Mouse (Mus musculus) kidney, adult 2 months (tissue): ENCODE data around the gene Rorb. TPM values are rescaled to one million over a fixed set of nuclear protein-coding genes. Genes with fewer than 3 reads are reported as not detected.

Source experiments
- DNase-seq: peaks from one replicate; pipeline ENCODE4 v3.0.0; 2021
- H3K27ac ChIP-seq: fragments of 200-500 bp; 2 replicates; pipeline ENCODE4 v1.5.1; 2012; ENCODE audit warnings: low read depth, low read length, control low read depth, inconsistent platforms; ENCODE audit not compliant: insufficient read depth
- H3K27me3 ChIP-seq: fragments of 200-500 bp; replicated peaks from 2 replicates; pipeline ENCODE4 v1.6.1; 2012; ENCODE audit warnings: mild to moderate bottlenecking, moderate library complexity, low read length, inconsistent platforms; ENCODE audit not compliant: control insufficient read depth, insufficient read depth
- H3K36me3 ChIP-seq: fragments of 200-500 bp; 2 replicates; pipeline ENCODE4 v1.6.1; 2012; ENCODE audit warnings: mild to moderate bottlenecking, moderate library complexity, low read length, inconsistent platforms; ENCODE audit not compliant: control insufficient read depth, insufficient read depth
- H3K4me1 ChIP-seq: fragments of 200-500 bp; 2 replicates; pipeline ENCODE4 v1.6.1; 2011; ENCODE audit warnings: low read length; ENCODE audit not compliant: control insufficient read depth, insufficient read depth
- H3K4me3 ChIP-seq: fragments of 200-500 bp; 2 replicates; pipeline ENCODE4 v1.5.1; 2011; ENCODE audit warnings: mild to moderate bottlenecking, low read depth, low read length, control low read depth; ENCODE audit not compliant: insufficient read depth
- CTCF ChIP-seq: fragments of 200-500 bp; conservative IDR thresholded peaks from 2 replicates; pipeline ENCODE4 v1.5.1; 2011; ENCODE audit warnings: low read depth, mild to moderate bottlenecking, control low read depth, low read length, moderate library complexity, mixed read lengths; ENCODE audit not compliant: insufficient read depth, insufficient read length
- POLR2A ChIP-seq: fragments of 200-500 bp; IDR thresholded peaks from one replicate; pipeline ENCODE4 v1.6.1; 2011; ENCODE audit warnings: low read depth, low read length, control low read depth
- WGBS: fragments of 180-500 bp; shearing (Covaris S2); methylation state at CpG from one replicate; pipeline ENCODE4 v1.1.7; 2018; 5-methylcytosine and 5-hydroxymethylcytosine counted together
- polyA plus RNA-seq: library from polyadenylated mRNA; depleted of rRNA; stranded (reverse); fragments of >200 nt; gene quantifications from 2 replicates; pipeline ENCODE4 v1.2.3, GENCODE M21; 2012

Gene Rorb
- polyA plus RNA-seq, 1 experiment, result 0.06 TPM

DNA sequence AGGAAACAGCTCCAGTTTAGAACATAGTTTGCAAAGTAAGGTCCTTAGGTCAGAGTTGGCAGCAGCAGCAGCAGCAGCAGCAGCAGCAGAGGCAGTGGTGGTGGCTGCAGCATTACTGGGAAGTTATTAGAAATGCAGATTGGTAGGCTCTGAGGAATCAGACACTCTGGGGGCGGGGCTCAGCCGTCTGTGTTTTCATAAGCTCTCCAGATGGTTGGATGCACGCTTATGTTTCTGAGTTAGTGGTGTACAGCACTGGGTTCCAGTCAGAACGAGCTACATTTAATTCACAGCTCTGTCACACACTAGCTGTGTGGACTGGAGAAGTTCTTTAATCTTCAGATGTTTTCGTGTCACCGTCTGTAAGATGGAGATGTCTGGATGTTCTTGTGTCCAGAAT, 105.9 kb downstream of the Rorb start:
- Histone ChIP-seq H3K36me3 (no peaks in the 10 kb centered on the region), H3K4me1 (no peaks in the 10 kb centered on the region), H3K27ac (no peak overlapping the region), H3K27me3 (no peaks in the 10 kb centered on the region), H3K4me3 (no peak overlapping the region)
- no peak for TF ChIP-seq POLR2A
- no peak for TF ChIP-seq CTCF
- 43% methylated on average over 6 of the region's 6 CpGs for WGBS
- no peak for DNase-seq

DNA sequence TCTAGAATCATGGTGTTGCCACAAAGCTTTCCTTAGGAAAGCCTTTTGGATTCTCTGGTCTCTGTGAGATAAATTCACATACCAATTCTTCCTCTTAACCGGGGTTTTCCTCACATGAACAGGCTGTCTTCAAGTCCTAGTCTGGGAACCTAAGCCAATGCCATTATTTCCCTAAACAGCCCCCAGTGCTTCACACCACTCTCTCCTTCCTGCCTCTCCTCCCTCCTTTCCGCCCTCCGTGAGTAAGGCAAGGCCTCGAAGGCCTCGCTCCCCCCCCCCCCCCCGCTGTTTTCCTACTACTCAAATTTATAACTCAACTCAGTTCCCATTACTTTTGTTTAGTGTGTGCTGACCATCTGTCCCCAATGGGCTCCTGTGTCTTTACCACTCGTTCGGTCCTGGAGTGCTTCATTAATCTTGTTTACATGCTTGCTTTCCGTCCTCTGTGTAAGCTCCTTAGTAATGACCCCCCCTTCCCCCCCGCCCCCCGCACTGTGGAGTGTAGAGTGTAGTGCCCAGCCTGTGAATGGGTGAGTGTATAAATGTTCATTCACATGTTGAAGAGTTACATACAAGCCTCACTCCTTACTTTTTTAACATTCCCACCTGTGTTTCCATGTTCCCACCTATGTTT, 106.9 kb downstream of the Rorb start:
- TF ChIP-seq CTCF (no peak), POLR2A (no peak)
- Histone ChIP-seq H3K36me3 (no peaks in the 10 kb centered on the region), H3K27me3 (no peaks in the 10 kb centered on the region), H3K4me3 (no peak overlapping the region), H3K27ac (no peak overlapping the region), H3K4me1 (no peaks in the 10 kb centered on the region)
- no peak for DNase-seq
- 38% methylated on average over 9 of the region's 11 CpGs for WGBS

DNA sequence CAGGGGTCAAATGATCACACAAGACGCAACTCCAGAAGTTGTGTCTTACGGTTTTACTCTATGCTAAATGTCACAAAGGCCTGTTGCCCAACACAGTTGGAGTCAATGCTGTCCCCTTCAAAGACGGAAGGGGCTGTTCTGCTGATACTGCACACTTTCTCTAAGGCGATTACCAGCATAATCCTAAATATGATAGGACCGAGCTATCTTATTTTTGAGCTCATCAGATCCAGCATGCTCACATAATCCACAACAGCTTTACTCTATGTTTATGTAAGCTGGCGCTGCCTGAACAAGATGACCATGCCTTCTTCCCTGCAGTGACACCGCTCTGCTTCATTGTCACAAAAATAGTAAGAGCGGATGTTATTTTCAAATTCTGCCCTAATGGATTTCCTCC, 112.0 kb downstream of the Rorb start:
- Histone ChIP-seq H3K27ac (no peak overlapping the region), H3K4me1 (no peaks in the 10 kb centered on the region), H3K27me3 (no peaks in the 10 kb centered on the region), H3K36me3 (no peaks in the 10 kb centered on the region), H3K4me3 (no peak overlapping the region)
- TF ChIP-seq POLR2A (no peak), CTCF (no peak)
- 85% methylated on average over 8 of the region's 8 CpGs for WGBS
- DNase-seq, result no peak

DNA sequence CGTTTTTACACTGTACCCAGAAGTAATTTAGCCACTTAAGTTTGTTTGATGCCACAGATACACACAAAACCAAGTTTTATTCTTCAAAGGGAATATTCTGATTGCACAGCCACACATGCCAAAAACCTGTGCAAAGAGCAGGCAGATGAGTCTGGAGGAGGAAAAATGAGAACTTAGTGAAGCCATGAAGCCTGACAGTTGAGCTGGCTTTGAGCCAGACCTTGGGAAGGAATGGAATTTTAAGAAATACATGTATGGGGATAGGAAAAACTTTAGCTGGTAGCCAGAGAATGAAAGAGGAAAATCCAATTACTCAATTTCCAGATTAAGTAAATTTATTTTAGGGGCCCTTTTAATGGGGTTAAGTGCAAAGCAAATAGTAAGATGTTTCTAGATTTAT, 113.3 kb downstream of the Rorb start:
- no peak for TF ChIP-seq POLR2A
- no peak for TF ChIP-seq CTCF
- no peaks in the 10 kb centered on the region for H3K4me1 ChIP-seq
- 53% methylated on average over 1 of the region's 1 CpGs for WGBS
- H3K4me3 ChIP-seq, result no peak overlapping the region
- no peak for DNase-seq
- H3K27ac ChIP-seq, result no peak overlapping the region
- H3K36me3 ChIP-seq, result no peaks in the 10 kb centered on the region
- H3K27me3 ChIP-seq, result no peaks in the 10 kb centered on the region

DNA sequence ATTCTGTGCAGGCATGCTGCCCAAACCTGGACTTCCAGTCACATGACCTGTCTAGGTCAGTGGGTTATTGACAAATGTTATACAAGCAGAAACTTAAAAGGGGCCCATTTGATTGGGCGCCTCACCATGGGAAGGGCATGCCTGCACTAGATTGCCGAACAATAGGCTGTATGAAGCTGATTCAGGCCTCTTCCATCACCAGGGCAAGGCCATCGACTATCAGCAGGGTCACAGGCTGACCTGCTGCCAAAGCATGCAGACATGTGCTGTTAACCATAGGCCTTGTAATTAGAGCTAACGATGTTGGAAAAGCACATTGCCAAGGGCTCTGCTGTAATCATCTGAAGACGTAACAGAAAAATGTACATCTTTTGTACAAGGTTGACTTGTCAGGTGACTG, 131.0 kb downstream of the Rorb start:
- H3K27ac ChIP-seq, result no peak overlapping the region
- H3K27me3 ChIP-seq, result no peaks in the 10 kb centered on the region
- H3K4me1 ChIP-seq, result no peaks in the 10 kb centered on the region
- TF ChIP-seq POLR2A (no peak), CTCF (no peak)
- WGBS, result 79% methylated on average over 5 of the region's 5 CpGs
- no peaks in the 10 kb centered on the region for H3K36me3 ChIP-seq
- no peak for DNase-seq
- H3K4me3 ChIP-seq, result no peak overlapping the region

DNA sequence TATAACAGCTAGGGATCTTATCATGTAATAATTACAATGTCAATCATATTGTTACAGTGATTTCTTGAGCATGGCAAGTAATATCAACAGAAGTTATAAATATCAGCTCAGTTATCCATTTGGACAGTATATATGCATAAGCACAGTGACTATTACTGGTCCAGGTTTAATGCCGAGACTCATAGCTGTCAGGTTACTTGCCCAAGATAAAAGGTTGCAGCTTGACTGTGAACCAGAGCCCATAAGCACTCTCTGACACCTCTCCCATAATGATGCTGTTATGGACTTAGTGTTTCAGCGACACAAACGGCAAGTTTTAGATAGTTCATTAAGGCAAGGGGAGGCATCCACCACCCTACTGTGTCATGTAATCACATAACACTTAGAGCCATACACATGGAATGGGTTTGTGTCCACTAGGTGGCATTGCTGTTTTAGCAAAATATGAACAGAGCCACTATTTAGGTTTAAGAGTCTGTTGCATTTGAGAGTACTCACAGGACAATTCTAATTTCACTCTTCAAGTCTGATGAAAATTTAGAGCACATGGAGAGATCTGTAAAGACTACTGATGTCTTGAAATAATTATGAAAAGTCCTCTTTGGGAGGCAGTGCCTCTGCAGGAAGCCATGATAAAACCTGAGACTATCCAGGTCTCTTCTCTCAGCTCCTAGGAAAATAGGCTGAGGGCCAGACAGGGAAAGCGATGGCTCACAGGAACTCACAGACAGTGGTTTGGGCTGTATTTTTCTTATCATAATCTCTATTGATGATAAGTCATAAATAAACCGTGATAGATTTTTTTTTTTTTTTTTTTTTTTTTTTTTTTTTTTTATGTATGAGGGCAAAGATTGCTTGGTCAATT, 136.0 kb downstream of the Rorb start:
- no peaks in the 10 kb centered on the region for H3K27me3 ChIP-seq
- H3K4me3 ChIP-seq, result no peak overlapping the region
- H3K4me1 ChIP-seq, result no peaks in the 10 kb centered on the region
- H3K27ac ChIP-seq, result no peak overlapping the region
- peak; percentile 31 for DNase-seq
- WGBS, result 58% methylated on average over 5 of the region's 5 CpGs
- H3K36me3 ChIP-seq, result no peaks in the 10 kb centered on the region
- TF ChIP-seq POLR2A (no peak), CTCF (no peak)

DNA sequence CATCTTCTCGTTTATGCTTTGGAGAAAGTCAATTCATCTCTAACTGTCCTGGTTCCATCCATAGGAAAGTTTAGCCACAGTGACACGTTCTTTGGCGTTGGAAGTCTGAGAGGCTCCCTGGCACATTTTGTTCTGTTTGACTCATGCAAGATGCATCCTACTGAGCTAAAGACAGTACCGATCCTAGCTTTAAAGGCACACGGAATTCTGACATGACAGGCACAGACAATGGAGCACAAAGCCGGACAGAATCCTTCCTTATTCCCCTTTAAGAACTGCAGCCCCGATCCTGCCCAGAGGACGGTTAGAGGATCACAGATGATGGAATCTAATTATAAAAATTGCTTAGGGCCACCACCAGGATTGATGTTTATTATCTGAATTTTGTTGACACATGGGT, 141.6 kb downstream of the Rorb start:
- Histone ChIP-seq H3K27me3 (no peaks in the 10 kb centered on the region), H3K4me1 (no peaks in the 10 kb centered on the region), H3K4me3 (no peak overlapping the region), H3K36me3 (no peaks in the 10 kb centered on the region), H3K27ac (no peak overlapping the region)
- 82% methylated on average over 8 of the region's 8 CpGs for WGBS
- TF ChIP-seq CTCF (no peak), POLR2A (no peak)
- DNase-seq, result no peak
